Comparison of ENCODE assay signal across 8 mouse cellular contexts in genomic region chr2:30547455-30548217, GRCm38 (mm10). TPM values are rescaled to one million over a fixed set of nuclear protein-coding genes. Genes with fewer than 3 reads are reported as not detected.
DNase-seq lines count a peak whose midpoint lies in the region; ATAC-seq lines count a peak whose summit lies in the region.

No protein-coding gene starts in this region.

- no peak overlapping the region for H3K9ac ChIP-seq in midbrain, embryonic 15.5 days

- no peak overlapping the region for H3K4me3 ChIP-seq in midbrain, embryonic 15.5 days

- H3K27ac ChIP-seq in midbrain, embryonic 15.5 days: peak overlapping the region; percentile 13; the same call in 1 of the 2 replicates

- DNase-seq in CD4-positive helper T cell, adult 2 months (ENCODE audit: low read depth, low spot score): peak; percentile 79
- DNase-seq in R1 (ENCODE audit: low read depth, low spot score): peak; percentile 90
- peak; percentile 59 to 66 for DNase-seq in heart, postnatal 14 days
- DNase-seq in kidney, postnatal 4 days: peak; percentile 55 to 72
- DNase-seq in cerebellum, adult 18-20 months: no peak
- DNase-seq in embryo, embryonic 9.5 days (ENCODE audit: extremely low spot score): no peak
- no peak for DNase-seq in right cerebral cortex, postnatal 36 days (ENCODE audit: low spot score in 2 of 2)

- no peaks in the 10 kb centered on the region for H3K9me3 ChIP-seq in midbrain, embryonic 15.5 days

- intact Hi-C loops in heart, postnatal 14 days (cut with DNase I): loop anchor here (10.0 kb wide), 1 partner anchor 73 kb away; the partner anchor contains the start of gene Ier5l

- ATAC-seq in midbrain, embryonic 15.5 days (replicated peaks): no peak

- H3K36me3 ChIP-seq in midbrain, embryonic 15.5 days (replicated peaks): no peaks in the 10 kb centered on the region

- no peaks in the 10 kb centered on the region for H3K27me3 ChIP-seq in midbrain, embryonic 15.5 days (replicated peaks)

- H3K4me1 ChIP-seq in midbrain, embryonic 15.5 days: peaks cover 32% of the 10 kb centered on the region

- H3K4me2 ChIP-seq in midbrain, embryonic 15.5 days: no peak overlapping the region

- 81% methylated on average over 19 of the region's 19 CpGs for WGBS in midbrain, embryonic 15.5 days

RNA-seq across cellular contexts. Expression of gene Cstad, which starts 47.2 kb away (rescaled TPM):
- total RNA-seq in heart, postnatal 14 days (2021): 1 to 10 TPM; 1.8 to 3.9 TPM
- polyA plus RNA-seq in midbrain, embryonic 15.5 days (2015; fragmentation: Nextera tagmentation; extraction: Ambion mirVana): 0.51 and 0.63 TPM in 2 replicates

Comparison
In these comparisons a context has a peak if more than half of its experiments do, and no peak if none do; other contexts are left out.
1. DNase-seq: peak in CD4-positive helper T cell, adult 2 months (single experiment), R1 (single experiment), heart, postnatal 14 days (2 of 2) and kidney, postnatal 4 days (2 of 2); none in cerebellum, adult 18-20 months (0 of 2), embryo, embryonic 9.5 days (single experiment) and right cerebral cortex, postnatal 36 days (0 of 2).